Mouse (Mus musculus) liver, embryonic 16.5 days (tissue): ENCODE results near the gene Anxa6. TPM values are rescaled to one million over a fixed set of nuclear protein-coding genes. Genes with fewer than 3 reads are reported as not detected.
A peak's percentile ranks its signal among the peaks of the same experiment; 100 is the strongest.

Source experiments
- ATAC-seq: fragments of 200-750 bp; cut with Nextera tagmentation; 2 replicates; pipeline ENCODE4 v1.8.0; 2017; ENCODE audit warnings: low read depth, mild to moderate bottlenecking, moderate number of reproducible peaks, moderate library complexity
- H3K27ac ChIP-seq: fragments of 300-500 bp; sonication (generic); 2 replicates; pipeline ENCODE4 v1.5.1; 2014; ENCODE audit warnings: mild to moderate bottlenecking, low read length
- H3K27me3 ChIP-seq: fragments of 300-500 bp; sonication (generic); 2 replicates; pipeline ENCODE4 v1.6.1; 2014; ENCODE audit warnings: low read depth, low read length, mixed read lengths; ENCODE audit not compliant: control insufficient read depth, insufficient read depth
- H3K36me3 ChIP-seq: fragments of 300-500 bp; sonication (generic); 2 replicates; pipeline ENCODE4 v1.6.1; 2014; ENCODE audit warnings: mild to moderate bottlenecking; ENCODE audit not compliant: control insufficient read depth, insufficient read depth
- H3K4me1 ChIP-seq: fragments of 300-500 bp; sonication (generic); 2 replicates; pipeline ENCODE4 v1.6.1; 2014; ENCODE audit warnings: low read depth, low read length, mixed read lengths; ENCODE audit not compliant: control insufficient read depth
- H3K4me2 ChIP-seq: fragments of 300-500 bp; sonication (generic); 2 replicates; pipeline ENCODE4 v1.6.1; 2014; ENCODE audit warnings: low read depth, low read length, mixed read lengths
- H3K4me3 ChIP-seq: fragments of 300-500 bp; sonication (generic); 2 replicates; pipeline ENCODE4 v1.5.1; 2014; ENCODE audit warnings: low read depth, mild to moderate bottlenecking, low read length
- H3K9ac ChIP-seq: fragments of 300-500 bp; sonication (generic); 2 replicates; pipeline ENCODE4 v1.6.1; 2014; ENCODE audit warnings: low read depth, low read length
- H3K9me3 ChIP-seq: fragments of 300-500 bp; sonication (generic); replicated peaks from 2 replicates; pipeline ENCODE4 v1.6.1; 2016; ENCODE audit warnings: low read length; ENCODE audit not compliant: control insufficient read depth
- WGBS: fragments of 180-500 bp; shearing (Covaris S2); extraction: QIAGEN DNeasy Blood & Tissue Kit; methylation state at CpG from one replicate; pipeline ENCODE4 v1.1.7; 2014; ENCODE audit not compliant: insufficient replicate concordance; 5-methylcytosine and 5-hydroxymethylcytosine counted together
- polyA plus RNA-seq: library from polyadenylated mRNA; unstranded; fragments of >200 nt; fragmentation: Nextera tagmentation; extraction: Ambion mirVana; gene quantifications from 2 replicates; pipeline ENCODE4 v1.2.1, GENCODE M21; 2015

The Anxa6 gene
- polyA plus RNA-seq, 1 experiment from 2014 or later = 66.1 TPM

DNA sequence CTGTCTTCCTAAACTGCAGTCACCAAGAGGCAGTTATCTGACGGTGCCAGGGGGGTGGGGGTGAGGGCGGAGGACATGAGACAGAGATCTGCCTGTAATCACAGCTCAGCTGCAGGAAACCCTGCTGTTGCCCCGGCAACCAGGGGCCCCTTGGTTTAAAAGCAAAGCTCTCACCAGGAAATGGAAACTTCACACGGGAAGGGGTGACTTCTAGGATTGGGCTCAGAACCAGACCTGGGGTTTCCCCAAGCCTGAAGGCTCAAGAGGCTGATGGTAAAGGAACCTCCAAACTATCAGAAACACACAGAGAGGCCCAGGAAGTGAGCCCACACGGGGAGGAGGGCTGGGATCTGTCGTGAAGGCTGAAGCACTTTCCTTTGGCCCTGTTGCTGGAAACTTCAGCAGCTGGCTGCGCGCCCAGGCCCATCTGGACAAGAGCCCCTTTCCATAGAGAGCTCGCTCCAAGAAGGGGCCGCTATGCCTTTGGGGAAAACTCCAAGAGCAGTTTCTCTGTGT is 10.1 kb downstream of the Anxa6 start:
- no peaks in the 10 kb centered on the region for H3K27me3 ChIP-seq
- H3K36me3 ChIP-seq = peaks cover 2% of the 10 kb centered on the region; the same call in 1 of the 2 replicates
- H3K9me3 ChIP-seq = no peaks in the 10 kb centered on the region
- peak overlapping the region; percentile 14; the same call in 1 of the 2 replicates for H3K4me2 ChIP-seq
- peak overlapping the region; percentile 61 for H3K27ac ChIP-seq
- H3K9ac ChIP-seq = no peak overlapping the region
- H3K4me1 ChIP-seq = peaks cover 32% of the 10 kb centered on the region
- peak; percentile 70 for ATAC-seq
- H3K4me3 ChIP-seq = no peak overlapping the region
- WGBS = 7% methylated on average over 10 of the region's 10 CpGs

- H3K9ac ChIP-seq = no peak overlapping the region
- H3K4me1 ChIP-seq = peaks cover 32% of the 10 kb centered on the region
- H3K36me3 ChIP-seq = peaks cover 2% of the 10 kb centered on the region; the same call in 1 of the 2 replicates
- WGBS = 45% methylated on average over 5 of the region's 5 CpGs
- H3K27me3 ChIP-seq = no peaks in the 10 kb centered on the region
- peak overlapping the region; percentile 61 for H3K27ac ChIP-seq
- no peaks in the 10 kb centered on the region for H3K9me3 ChIP-seq
- no peak for ATAC-seq
- no peak overlapping the region for H3K4me2 ChIP-seq
- H3K4me3 ChIP-seq = no peak overlapping the region
Observed at GRCm38 (mm10) chr11:55022508-55022907, 10.7 kb downstream of the Anxa6 start.

GRCm38 (mm10) chr11:55021859-55022258 is 11.4 kb downstream of the Anxa6 start:
- Histone ChIP-seq H3K27ac (no peak overlapping the region), H3K4me2 (no peak overlapping the region), H3K4me1 (peaks cover 32% of the 10 kb centered on the region), H3K36me3 (peaks cover 2% of the 10 kb centered on the region; the same call in 1 of the 2 replicates), H3K27me3 (no peaks in the 10 kb centered on the region), H3K9ac (no peak overlapping the region), H3K4me3 (no peak overlapping the region), H3K9me3 (no peaks in the 10 kb centered on the region)
- no peak for ATAC-seq
- 53% methylated on average over 6 of the region's 6 CpGs for WGBS

- no peaks in the 10 kb centered on the region for H3K27me3 ChIP-seq
- H3K36me3 ChIP-seq = peaks cover 2% of the 10 kb centered on the region; the same call in 1 of the 2 replicates
- no peak for ATAC-seq
- no peak overlapping the region for H3K4me2 ChIP-seq
- H3K9ac ChIP-seq = no peak overlapping the region
- peaks cover 32% of the 10 kb centered on the region for H3K4me1 ChIP-seq
- no peak overlapping the region for H3K4me3 ChIP-seq
- no peaks in the 10 kb centered on the region for H3K9me3 ChIP-seq
- H3K27ac ChIP-seq = no peak overlapping the region
Observed at GRCm38 (mm10) chr11:55021458-55021857, 11.8 kb downstream of the Anxa6 start.

- WGBS = 64% methylated on average over 2 of the region's 2 CpGs
Observed at GRCm38 (mm10) chr11:55019711-55020110, 13.5 kb downstream of the Anxa6 start.

DNA sequence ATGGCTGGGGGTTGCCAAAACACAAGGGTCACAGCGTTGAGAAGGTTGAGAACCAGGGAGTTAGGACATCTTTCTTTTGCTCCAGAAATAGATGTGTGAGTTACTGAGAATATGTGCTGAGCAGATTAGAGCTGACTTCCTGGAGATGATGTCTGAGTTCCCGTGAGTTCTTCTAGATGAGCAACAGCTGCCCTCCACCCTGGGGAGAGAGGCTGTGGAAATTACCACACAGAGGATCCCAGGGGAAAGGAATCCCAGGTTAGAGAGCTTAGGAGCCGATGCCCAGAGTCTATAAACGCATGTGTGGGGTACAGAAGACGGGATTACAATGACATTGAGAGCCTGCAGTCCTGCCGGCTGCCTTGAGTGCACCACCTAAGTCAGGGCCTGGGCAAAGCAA is 15.2 kb downstream of the Anxa6 start:
- Histone ChIP-seq H3K9me3 (no peaks in the 10 kb centered on the region), H3K4me2 (no peak overlapping the region), H3K27me3 (no peaks in the 10 kb centered on the region), H3K4me1 (peaks cover 17% of the 10 kb centered on the region), H3K27ac (no peak overlapping the region), H3K36me3 (peaks cover 2% of the 10 kb centered on the region; the same call in 1 of the 2 replicates), H3K4me3 (no peak overlapping the region), H3K9ac (no peak overlapping the region)
- 63% methylated on average over 6 of the region's 6 CpGs for WGBS
- no peak for ATAC-seq

More at GRCm38 (mm10) chr11:55019711-55020110, 13.5 kb downstream of the Anxa6 start:
- peak; percentile 40; the same call in 1 of the 2 replicates for ATAC-seq
- Histone ChIP-seq H3K4me2 (no peak overlapping the region), H3K9ac (no peak overlapping the region), H3K4me1 (peaks cover 29% of the 10 kb centered on the region), H3K36me3 (peaks cover 2% of the 10 kb centered on the region; the same call in 1 of the 2 replicates), H3K27ac (no peak overlapping the region), H3K27me3 (no peaks in the 10 kb centered on the region), H3K4me3 (no peak overlapping the region), H3K9me3 (no peaks in the 10 kb centered on the region)

DNA sequence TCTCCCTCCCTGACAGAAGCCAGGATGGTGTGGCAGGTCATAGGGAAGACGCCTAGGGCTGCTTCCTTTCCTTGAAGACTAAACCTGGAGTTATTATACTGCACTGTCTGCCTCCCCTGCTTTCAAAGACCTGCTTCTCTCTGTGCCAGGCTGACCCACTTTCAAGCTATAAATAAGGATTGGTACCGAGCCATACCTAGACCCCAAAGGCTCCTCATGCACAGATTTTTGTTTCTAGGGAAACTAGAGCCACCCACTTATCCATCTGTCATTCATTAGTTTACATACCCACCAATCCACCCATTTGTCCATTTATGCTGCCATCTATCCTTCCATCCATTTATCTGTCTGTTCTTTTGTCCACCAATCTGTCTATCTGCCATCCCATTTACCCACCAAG is 16.0 kb downstream of the Anxa6 start:
- Histone ChIP-seq H3K27ac (no peak overlapping the region), H3K27me3 (no peaks in the 10 kb centered on the region), H3K4me2 (no peak overlapping the region), H3K9me3 (no peaks in the 10 kb centered on the region), H3K36me3 (peaks cover 2% of the 10 kb centered on the region; the same call in 1 of the 2 replicates), H3K4me3 (no peak overlapping the region), H3K9ac (no peak overlapping the region), H3K4me1 (peaks cover 9% of the 10 kb centered on the region)
- no peak for ATAC-seq
- WGBS = 49% methylated on average over 2 of the region's 2 CpGs

GRCm38 (mm10) chr11:55016758-55017157 is 16.5 kb downstream of the Anxa6 start:
- peaks cover 2% of the 10 kb centered on the region; the same call in 1 of the 2 replicates for H3K36me3 ChIP-seq
- WGBS = 74% methylated on average over 1 of the region's 1 CpGs
- H3K9ac ChIP-seq = no peak overlapping the region
- no peak overlapping the region for H3K4me2 ChIP-seq
- H3K27me3 ChIP-seq = no peaks in the 10 kb centered on the region
- H3K9me3 ChIP-seq = no peaks in the 10 kb centered on the region
- no peak overlapping the region for H3K27ac ChIP-seq
- H3K4me3 ChIP-seq = no peak overlapping the region
- peaks cover 7% of the 10 kb centered on the region for H3K4me1 ChIP-seq
- ATAC-seq = no peak

DNA sequence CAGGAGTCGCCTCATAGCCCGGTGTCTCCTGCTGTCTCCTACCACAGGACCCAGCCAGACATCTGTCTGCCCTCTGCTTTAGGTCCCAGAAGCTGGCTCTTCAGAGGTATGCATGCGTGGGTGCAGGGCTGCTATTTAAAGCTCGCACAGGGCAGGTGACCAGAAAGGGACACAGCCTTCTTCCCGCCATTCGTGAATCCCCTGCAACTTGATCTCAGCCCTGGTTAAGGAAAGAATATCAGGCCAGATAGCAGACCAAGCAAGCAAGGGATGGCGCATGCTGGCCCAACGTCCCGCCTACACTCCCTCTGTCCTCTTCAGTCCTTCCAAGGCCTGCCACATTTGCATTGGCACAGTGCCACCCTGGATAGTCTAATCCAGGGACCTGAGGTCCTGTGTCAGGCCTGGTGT is 17.4 kb downstream of the Anxa6 start:
- Histone ChIP-seq H3K4me1 (peaks cover 7% of the 10 kb centered on the region), H3K9me3 (no peaks in the 10 kb centered on the region), H3K9ac (no peak overlapping the region), H3K27me3 (no peaks in the 10 kb centered on the region), H3K36me3 (peaks cover 2% of the 10 kb centered on the region; the same call in 1 of the 2 replicates), H3K27ac (no peak overlapping the region), H3K4me2 (no peak overlapping the region), H3K4me3 (no peak overlapping the region)
- peak; percentile 65 for ATAC-seq
- WGBS = 58% methylated on average over 9 of the region's 9 CpGs
